Comparison of ENCODE assay signal across 20 mouse cellular contexts in genomic region chr14:104457966-104458710, GRCm38 (mm10). TPM values are rescaled to one million over a fixed set of nuclear protein-coding genes. Genes with fewer than 3 reads are reported as not detected.
DNase-seq lines count a peak whose midpoint lies in the region; ATAC-seq and TF ChIP-seq lines count a peak whose summit lies in the region.
"Had no signal": no experiment of that assay in that cellular context is flagged by ENCODE, and none has a peak within 500 bp of the region (broad histone marks: within the 10 kb centered on the region; RNA-seq: fewer than 3 reads in every experiment).

No protein-coding gene starts in this region.

- TF ChIP-seq POLR2A in kidney, adult 2 months (IDR thresholded peaks at IDR 0.05; ENCODE audit: low read depth, low read length): no peak

- H3K4me1 ChIP-seq in intestine, embryonic 14.5 days (replicated peaks; ENCODE audit: control insufficient read depth, insufficient read depth, low read length): no peaks in the 10 kb centered on the region
- no peaks in the 10 kb centered on the region for H3K4me1 ChIP-seq in intestine, postnatal 0 days (replicated peaks; ENCODE audit: control insufficient read depth, insufficient read depth, low read length)
- H3K4me1 ChIP-seq in limb, embryonic 10.5 days: peaks cover 19% of the 10 kb centered on the region; the same call in 1 of the 2 replicates
- no peaks in the 10 kb centered on the region for H3K4me1 ChIP-seq in midbrain, postnatal 0 days (ENCODE audit: insufficient read depth, low read length)
- H3K4me1 ChIP-seq in kidney, adult 2 months (ENCODE audit: control insufficient read depth, insufficient read depth, low read length): no peaks in the 10 kb centered on the region

- no peak for TF ChIP-seq CTCF in intestine, postnatal 0 days (IDR thresholded peaks at IDR 0.05; ENCODE audit: low read depth)
- TF ChIP-seq CTCF in midbrain, postnatal 0 days (IDR thresholded peaks at IDR 0.05): no peak
- no peak for TF ChIP-seq CTCF in kidney, adult 2 months (conservative IDR thresholded peaks at IDR 0.05; ENCODE audit: insufficient read depth, insufficient read length, low read depth, low read length)

- peaks cover 81% of the 10 kb centered on the region for H3K27me3 ChIP-seq in intestine, embryonic 14.5 days (replicated peaks; ENCODE audit: control insufficient read depth, insufficient read depth, low read length)
- H3K27me3 ChIP-seq in intestine, postnatal 0 days (replicated peaks; ENCODE audit: control insufficient read depth, insufficient read depth, low read length): peaks cover 79% of the 10 kb centered on the region
- peaks cover 66% of the 10 kb centered on the region for H3K27me3 ChIP-seq in limb, embryonic 10.5 days (ENCODE audit: low read depth, poor library complexity, severe bottlenecking)
- peaks cover 39% of the 10 kb centered on the region for H3K27me3 ChIP-seq in midbrain, postnatal 0 days (ENCODE audit: insufficient read depth, low read length)
- H3K27me3 ChIP-seq in kidney, adult 2 months (replicated peaks; ENCODE audit: control insufficient read depth, insufficient read depth, low read length): peaks cover 14% of the 10 kb centered on the region

- H3K27ac ChIP-seq in intestine, embryonic 14.5 days (ENCODE audit: low read depth): no peak overlapping the region
- H3K27ac ChIP-seq in intestine, postnatal 0 days (ENCODE audit: low read depth, low read length): no peak overlapping the region
- H3K27ac ChIP-seq in limb, embryonic 10.5 days: no peak overlapping the region
- no peak overlapping the region for H3K27ac ChIP-seq in midbrain, postnatal 0 days (ENCODE audit: low read depth, low read length)
- H3K27ac ChIP-seq in kidney, adult 2 months (ENCODE audit: insufficient read depth, low read depth, low read length): no peak overlapping the region
- H3K27ac ChIP-seq: heart, embryonic 15.5 days; limb, embryonic 13.5 days had no signal

- no peak overlapping the region for H3K9ac ChIP-seq in intestine, embryonic 14.5 days (ENCODE audit: low read length)
- H3K9ac ChIP-seq in intestine, postnatal 0 days (ENCODE audit: low read depth, low read length): no peak overlapping the region
- H3K9ac ChIP-seq in midbrain, postnatal 0 days (replicated peaks; ENCODE audit: low read length, poor library complexity, severe bottlenecking): no peak overlapping the region
- H3K9ac ChIP-seq: heart, embryonic 15.5 days; limb, embryonic 13.5 days; liver, postnatal 0 days had no signal

- no peak overlapping the region for H3K4me2 ChIP-seq in intestine, embryonic 14.5 days (ENCODE audit: low read length)
- H3K4me2 ChIP-seq in intestine, postnatal 0 days (replicated peaks; ENCODE audit: low read depth): no peak overlapping the region
- H3K4me2 ChIP-seq in midbrain, postnatal 0 days (ENCODE audit: low read depth, low read length, poor library complexity, severe bottlenecking): peak overlapping the region; percentile 37; the same call in 1 of the 2 replicates
- H3K4me2 ChIP-seq: heart, embryonic 15.5 days; limb, embryonic 13.5 days had no signal

- peak; percentile 68 for DNase-seq in intestine, embryonic 14.5 days (ENCODE audit: low spot score)
- peak; percentile 40 for DNase-seq in limb, embryonic 10.5 days (ENCODE audit: low spot score)
- DNase-seq in midbrain, postnatal 0 days (ENCODE audit: low spot score): no peak
- no peak for DNase-seq in adrenal gland, postnatal 25 days
- no peak for DNase-seq in kidney, adult 2 months
- DNase-seq: cerebellum, adult 11 months; kidney, postnatal 10 days; layer of hippocampus, postnatal 36 days; liver, postnatal 0 days; lung, postnatal 36 days; thymus, postnatal 4 days had no signal

- WGBS in intestine, embryonic 14.5 days: under 1% methylated on average over 20 of the region's 20 CpGs
- 2% methylated on average over 20 of the region's 20 CpGs for WGBS in intestine, postnatal 0 days
- under 1% methylated on average over 20 of the region's 20 CpGs for WGBS in limb, embryonic 10.5 days
- 4% methylated on average over 20 of the region's 20 CpGs for WGBS in midbrain, postnatal 0 days
- 6% methylated on average over 20 of the region's 20 CpGs for WGBS in kidney, adult 2 months

- H3K9me3 ChIP-seq in intestine, embryonic 14.5 days (ENCODE audit: control insufficient read depth, low read length): no peaks in the 10 kb centered on the region
- no peaks in the 10 kb centered on the region for H3K9me3 ChIP-seq in intestine, postnatal 0 days (ENCODE audit: control insufficient read depth)
- H3K9me3 ChIP-seq in limb, embryonic 10.5 days (replicated peaks): no peaks in the 10 kb centered on the region
- H3K9me3 ChIP-seq in midbrain, postnatal 0 days (ENCODE audit: low read length): no peaks in the 10 kb centered on the region
- H3K9me3 ChIP-seq: G1E; heart, embryonic 15.5 days; limb, embryonic 13.5 days had no signal

- no peak overlapping the region for H3K4me3 ChIP-seq in intestine, embryonic 14.5 days (ENCODE audit: low read depth, low read length)
- no peak overlapping the region for H3K4me3 ChIP-seq in intestine, postnatal 0 days (ENCODE audit: low read depth, low read length)
- H3K4me3 ChIP-seq in limb, embryonic 10.5 days: no peak overlapping the region
- H3K4me3 ChIP-seq in midbrain, postnatal 0 days (ENCODE audit: low read depth, low read length): 0 out of 2 replicates have a peak overlapping the region, but pooled peaks have one; percentile 8
- H3K4me3 ChIP-seq in kidney, adult 2 months (ENCODE audit: insufficient read depth, low read depth, low read length): no peak overlapping the region
- H3K4me3 ChIP-seq: erythroblast, embryonic 14.5 days; heart, embryonic 15.5 days; limb, embryonic 13.5 days; myocyte had no signal

- no peak for ATAC-seq in intestine, embryonic 14.5 days (replicated peaks; ENCODE audit: low FRiP score, low TSS enrichment, low read depth)
- ATAC-seq in intestine, postnatal 0 days: no peak
- ATAC-seq in midbrain, postnatal 0 days (ENCODE audit: low FRiP score): no peak
- ATAC-seq in megakaryocyte progenitor cell, adult 5-6 weeks (replicated peaks; ENCODE audit: poor library complexity): no peak
- ATAC-seq in CD4-positive, CD25-positive, alpha-beta regulatory T cell, adult 4 months: no peak
- ATAC-seq: inflammation-experienced regulatory T-cells, adult 6 months; liver, postnatal 0 days had no signal

- no peaks in the 10 kb centered on the region for H3K36me3 ChIP-seq in intestine, embryonic 14.5 days (ENCODE audit: control insufficient read depth, insufficient read depth, low read length)
- no peaks in the 10 kb centered on the region for H3K36me3 ChIP-seq in intestine, postnatal 0 days (ENCODE audit: control insufficient read depth, insufficient read depth)
- H3K36me3 ChIP-seq in limb, embryonic 10.5 days: no peaks in the 10 kb centered on the region
- no peaks in the 10 kb centered on the region for H3K36me3 ChIP-seq in midbrain, postnatal 0 days (ENCODE audit: insufficient read depth, low read length)
- H3K36me3 ChIP-seq in kidney, adult 2 months (ENCODE audit: control insufficient read depth, insufficient read depth, low read length): no peaks in the 10 kb centered on the region
- H3K36me3 ChIP-seq: G1E; heart, embryonic 15.5 days; limb, embryonic 13.5 days had no signal

RNA-seq across cellular contexts. Expression of gene Pou4f1, which starts 9.7 kb away (rescaled TPM):
- 0.15 TPM in 2 replicates for polyA plus RNA-seq in intestine, embryonic 14.5 days (2014; fragmentation: Nextera tagmentation; extraction: Ambion mirVana)
- polyA plus RNA-seq in intestine, postnatal 0 days (2015; fragmentation: Nextera tagmentation; extraction: Ambion mirVana): 0.25 and 0.39 TPM in 2 replicates
- 0.70 and 2.7 TPM in 2 replicates for polyA plus RNA-seq in limb, embryonic 10.5 days (2016; fragmentation: Nextera tagmentation; extraction: Ambion mirVana)
- total RNA-seq in midbrain, postnatal 0 days (2014; rRNA removed): 17.3 and 17.6 TPM in 2 replicates
- 40.8 and 43.1 TPM in 2 replicates for polyA plus RNA-seq in midbrain, postnatal 0 days (2015; fragmentation: Nextera tagmentation; extraction: Ambion mirVana)
- total RNA-seq in megakaryocyte progenitor cell, adult 5-6 weeks (2015): 0.10 and 0.12 TPM in 2 replicates
- total RNA-seq in megakaryocyte progenitor cell, adult 5-6 weeks (2017): 1.5 TPM in 1 of 2 replicates, not detected in the other
- polyA plus RNA-seq in CD4-positive, CD25-positive, alpha-beta regulatory T cell, adult 4 months (2017; shearing (Covaris generic)): 1 to 10 TPM; 1.1 to 1.7 TPM
- total RNA-seq in adrenal gland, postnatal 25 days (2021): 0.62 and 1.2 TPM in 2 replicates
- polyA plus RNA-seq in kidney, adult 2 months (2012; rRNA removed): 0.04 TPM in 1 of 2 replicates, not detected in the other
- total RNA-seq: layer of hippocampus, postnatal 36 days had no signal
- polyA plus RNA-seq: erythroblast, embryonic 14.5 days had no signal

Comparison
In these comparisons a context has a peak if more than half of its experiments do, and no peak if none do; other contexts are left out.
1. DNase-seq: peak in intestine, embryonic 14.5 days (single experiment) and limb, embryonic 10.5 days (single experiment); none in midbrain, postnatal 0 days (single experiment), adrenal gland, postnatal 25 days (single experiment) and kidney, adult 2 months (single experiment).
2. RNA of gene Pou4f1, which starts 9.7 kb away (polyA plus RNA-seq): 40.8 to 43.1 TPM in midbrain, postnatal 0 days; 1.1 to 1.7 TPM in CD4-positive, CD25-positive, alpha-beta regulatory T cell, adult 4 months, 0.70 to 2.7 TPM in limb, embryonic 10.5 days, 0.25 to 0.39 TPM in intestine, postnatal 0 days, 0.15 TPM in intestine, embryonic 14.5 days and 0.04 TPM in kidney, adult 2 months; every median in the first group is over 10 times any median in the second.